Mouse (Mus musculus): ENCODE measurements around the gene BC030867.
"Not testable (repeated sequence)": the region's sequence is repeated elsewhere in the genome, so short reads cannot be mapped to it uniquely, and the experiment has no call there.

The BC030867 gene

GRCm38 (mm10) chr11:102249351-102250090 lies 839 bp downstream of the BC030867 start:
- DNase-seq (ENCODE audit: low read depth, low spot score): no peak

- no peak for DNase-seq (ENCODE audit: low read depth, low spot score)
Measured at GRCm38 (mm10) chr11:102257514-102257913, 8.8 kb downstream of the BC030867 start.

GRCm38 (mm10) chr11:102258095-102258494 lies 9.4 kb downstream of the BC030867 start:
- DNase-seq (ENCODE audit: low read depth, low spot score): no peak

- no peak for DNase-seq (ENCODE audit: low read depth, low spot score)
Measured at GRCm38 (mm10) chr11:102258521-102258920, 9.8 kb downstream of the BC030867 start.

- no peak for DNase-seq (ENCODE audit: low read depth, low spot score)
Measured at GRCm38 (mm10) chr11:102263211-102263610, 14.5 kb downstream of the BC030867 start.

- DNase-seq (ENCODE audit: low read depth, low spot score): no peak
Measured at GRCm38 (mm10) chr11:102265816-102266215, 17.1 kb downstream of the BC030867 start.

- no peak for DNase-seq (ENCODE audit: low read depth, low spot score)
Measured at GRCm38 (mm10) chr11:102266631-102267355, 18.1 kb downstream of the BC030867 start.

GRCm38 (mm10) chr11:102267480-102267879 lies 18.8 kb downstream of the BC030867 start:
- peak; percentile 62 for DNase-seq (ENCODE audit: low read depth, low spot score)

- no peak for DNase-seq (ENCODE audit: low read depth, low spot score)
Measured at GRCm38 (mm10) chr11:102268520-102269244, 20.0 kb downstream of the BC030867 start, which contains the start of gene Asb16. Gene Asb16, plus strand, starts transcription at chr11:102268743.

- DNase-seq (ENCODE audit: low read depth, low spot score): no peak
Measured at GRCm38 (mm10) chr11:102276411-102276915, 27.8 kb downstream of the BC030867 start.

- DNase-seq (ENCODE audit: low read depth, low spot score): no peak
Measured at GRCm38 (mm10) chr11:102277754-102278153, 29.1 kb downstream of the BC030867 start.

- DNase-seq (ENCODE audit: low read depth, low spot score): no peak
Measured at GRCm38 (mm10) chr11:102279595-102279994, 30.9 kb downstream of the BC030867 start.

GRCm38 (mm10) chr11:102280267-102280666 lies 31.6 kb downstream of the BC030867 start:
- DNase-seq (ENCODE audit: low read depth, low spot score): not testable (repeated sequence)

GRCm38 (mm10) chr11:102283922-102284321 lies 35.2 kb downstream of the BC030867 start:
- DNase-seq (ENCODE audit: low read depth, low spot score): no peak

GRCm38 (mm10) chr11:102284501-102285094 lies 35.9 kb downstream of the BC030867 start, which contains the start of gene Tmub2:
Gene Tmub2, plus strand, starts transcription at chr11:102284931.
- DNase-seq (ENCODE audit: low read depth, low spot score): peak; percentile 98

GRCm38 (mm10) chr11:102285095-102285834 lies 36.6 kb downstream of the BC030867 start:
- no peak for DNase-seq (ENCODE audit: low read depth, low spot score)

GRCm38 (mm10) chr11:102287485-102287884 lies 38.8 kb downstream of the BC030867 start:
- no peak for DNase-seq (ENCODE audit: low read depth, low spot score)

GRCm38 (mm10) chr11:102288027-102288804 lies 39.5 kb downstream of the BC030867 start:
- DNase-seq (ENCODE audit: low read depth, low spot score): no peak

GRCm38 (mm10) chr11:102288913-102289312 lies 40.2 kb downstream of the BC030867 start:
- no peak for DNase-seq (ENCODE audit: low read depth, low spot score)

- DNase-seq (ENCODE audit: low read depth, low spot score): no peak
Measured at GRCm38 (mm10) chr11:102289511-102290100, 40.9 kb downstream of the BC030867 start.
